Mouse (Mus musculus): ENCODE measurements around the gene Lypd6. TPM values are rescaled to one million over a fixed set of nuclear protein-coding genes. Genes with fewer than 3 reads are reported as not detected.

The Lypd6 gene
- total RNA-seq, 2 experiments from 2014 or later = 0.82 to 1.3 TPM

DNA sequence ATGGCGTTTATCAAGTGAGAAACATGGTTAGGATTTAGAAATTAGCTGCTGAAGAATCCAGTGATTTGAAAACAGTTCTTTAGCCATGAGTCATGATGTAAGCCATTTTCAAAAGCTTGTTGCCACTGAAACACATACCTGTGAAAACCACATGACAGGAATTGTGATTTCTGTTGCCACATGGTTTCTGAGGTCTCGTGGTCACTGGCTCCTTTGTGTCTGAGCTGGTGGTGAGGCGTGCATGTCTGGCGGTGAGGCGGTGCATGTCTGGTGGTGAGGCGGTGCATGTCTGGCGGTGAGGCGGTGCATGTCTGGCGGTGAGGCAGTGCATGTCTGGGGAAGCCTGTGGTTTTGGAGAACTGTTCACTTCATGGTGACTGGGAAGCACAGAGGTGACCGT is 89.8 kb downstream of the Lypd6 start:
- H3K4me3 ChIP-seq = no peak overlapping the region
- TF ChIP-seq CTCF (IDR thresholded peaks at IDR 0.05) = no peak
- H3K27ac ChIP-seq = no peak overlapping the region
- intact Hi-C loops (cut with DNase I) = no loop called here
- DNase-seq = no peak

DNA sequence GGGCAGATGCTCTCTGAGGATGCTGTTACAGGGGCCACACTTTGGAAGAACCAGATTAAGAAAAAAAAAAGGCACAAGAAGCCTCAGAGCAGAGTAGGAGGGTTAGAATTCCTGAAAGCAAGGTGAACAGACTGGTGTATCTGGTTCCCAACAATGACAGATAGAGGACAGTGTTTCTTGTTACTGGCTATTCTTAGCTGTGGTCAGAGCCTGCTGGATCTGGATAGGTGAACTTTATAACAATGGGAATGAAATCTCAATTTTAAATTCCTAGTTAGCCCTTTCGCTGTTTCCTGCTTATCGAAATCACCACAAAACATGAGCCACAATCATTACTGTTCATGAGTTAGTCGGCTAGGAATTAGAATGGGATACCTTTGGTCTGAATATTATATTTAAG is 93.8 kb downstream of the Lypd6 start:
- DNase-seq = no peak
- intact Hi-C loops (cut with DNase I) = no loop called here
- Histone ChIP-seq H3K27ac (no peak overlapping the region), H3K4me3 (no peak overlapping the region)
- no peak for TF ChIP-seq CTCF (IDR thresholded peaks at IDR 0.05)

DNA sequence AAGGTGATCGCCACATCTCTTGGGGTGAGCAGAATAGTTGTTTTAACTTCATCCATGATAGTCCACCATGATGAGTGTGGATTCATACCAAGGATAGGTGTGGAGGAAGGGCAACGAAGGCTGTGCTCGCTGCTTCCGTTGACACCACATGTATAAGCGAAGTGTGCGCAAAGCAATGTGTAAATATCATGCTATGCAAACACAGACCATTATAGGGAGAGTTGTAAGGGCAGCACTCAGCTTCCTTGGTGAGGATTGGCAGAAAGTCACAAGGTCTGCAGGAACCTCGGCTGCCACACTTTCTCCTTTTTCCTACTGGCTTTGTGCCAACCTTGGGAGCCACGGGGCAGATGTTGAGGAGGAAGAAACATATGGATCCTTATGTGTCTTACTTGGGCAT is 97.4 kb downstream of the Lypd6 start:
- no peak for TF ChIP-seq CTCF (IDR thresholded peaks at IDR 0.05)
- no peak overlapping the region for H3K4me3 ChIP-seq
- no peak overlapping the region for H3K27ac ChIP-seq
- intact Hi-C loops (cut with DNase I) = no loop called here
- DNase-seq = no peak

DNA sequence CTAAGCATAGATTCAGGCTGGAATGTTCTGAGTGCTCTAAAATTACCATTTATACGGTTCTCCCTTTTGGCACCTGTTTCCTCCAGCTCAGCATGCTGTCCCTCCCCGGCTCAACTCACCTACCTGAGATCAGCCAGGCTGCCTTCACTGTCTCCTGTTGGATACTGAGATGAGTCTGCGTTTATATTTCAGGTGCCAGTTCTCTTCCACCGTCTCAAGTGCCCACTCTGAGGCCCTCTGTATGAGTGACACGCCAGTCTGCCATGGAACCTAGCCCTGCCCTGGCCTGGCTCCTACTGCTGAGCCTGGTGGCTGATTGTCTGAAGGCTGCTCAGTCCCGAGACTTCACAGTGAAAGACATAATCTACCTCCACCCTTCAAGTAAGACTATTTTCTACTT is 99.0 kb downstream of the Lypd6 start:
- no peak for TF ChIP-seq CTCF (IDR thresholded peaks at IDR 0.05)
- H3K27ac ChIP-seq = no peak overlapping the region
- DNase-seq = peak; percentile 25
- intact Hi-C loops (cut with DNase I) = no loop called here
- peak overlapping the region; percentile 16 for H3K4me3 ChIP-seq

DNA sequence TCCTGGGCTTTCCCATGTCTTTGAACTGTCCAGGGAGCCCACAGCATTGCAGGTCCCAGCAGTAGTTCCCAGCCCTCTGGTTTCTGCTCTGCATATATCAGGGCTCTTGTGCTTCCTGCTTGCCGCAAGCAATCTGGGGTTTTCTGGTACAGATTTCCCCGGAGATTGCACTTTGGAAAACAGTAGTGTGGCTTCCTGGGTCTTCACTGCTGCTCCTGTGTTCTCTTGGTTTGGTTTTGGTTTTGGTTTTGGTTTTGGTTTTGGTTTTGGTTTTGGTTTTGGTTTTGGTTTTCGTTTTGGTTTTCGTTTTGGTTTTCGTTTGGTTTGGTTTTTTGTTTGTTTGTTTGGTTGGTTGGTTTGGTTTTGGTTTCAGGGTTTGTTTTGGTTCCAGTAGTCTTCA is 99.9 kb downstream of the Lypd6 start:
- intact Hi-C loops (cut with DNase I) = no loop called here
- Histone ChIP-seq H3K27ac (no peak overlapping the region), H3K4me3 (no peak overlapping the region)
- no peak for DNase-seq
- no peak for TF ChIP-seq CTCF (IDR thresholded peaks at IDR 0.05)

DNA sequence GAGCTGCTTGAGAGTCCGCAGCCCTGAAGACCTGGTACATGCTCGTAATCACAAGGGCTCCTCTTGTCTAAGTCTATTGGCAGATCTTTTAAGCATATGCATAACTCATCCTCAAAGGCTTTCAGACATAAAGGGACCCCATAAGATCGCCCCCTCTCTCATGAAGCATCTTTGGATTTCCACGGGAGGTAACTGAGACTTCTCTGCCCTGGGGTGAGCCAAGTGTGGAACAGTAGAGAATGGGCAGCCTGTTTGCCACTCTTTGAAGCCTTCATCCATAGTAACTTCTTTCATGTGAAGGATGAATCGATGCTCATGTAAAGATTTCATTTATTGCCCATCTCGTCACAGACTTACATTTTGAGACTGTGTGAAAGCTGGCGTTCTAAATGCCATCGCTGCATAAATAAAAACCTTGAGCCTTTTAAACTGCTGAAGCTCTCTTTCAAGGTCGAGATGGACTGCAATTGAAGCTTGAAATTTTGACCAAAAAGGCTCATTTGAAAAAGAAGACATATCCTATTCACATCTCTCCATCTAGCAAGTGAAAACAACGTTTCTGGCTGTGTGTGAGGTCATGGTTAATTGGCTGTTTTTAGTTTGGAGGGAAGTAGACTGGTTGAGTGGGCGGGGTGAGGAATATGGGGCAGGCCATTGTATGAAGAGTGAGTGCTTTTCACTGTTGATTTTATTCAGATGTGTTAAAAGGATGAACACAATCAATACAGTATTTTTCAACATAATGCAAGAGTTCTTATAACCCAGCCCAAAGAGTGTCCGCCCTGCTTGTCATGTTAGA is 107.7 kb downstream of the Lypd6 start:
- DNase-seq = no peak
- Histone ChIP-seq H3K27ac (no peak overlapping the region), H3K4me3 (no peak overlapping the region)
- TF ChIP-seq CTCF (IDR thresholded peaks at IDR 0.05) = no peak
- intact Hi-C loops (cut with DNase I) = no loop called here

DNA sequence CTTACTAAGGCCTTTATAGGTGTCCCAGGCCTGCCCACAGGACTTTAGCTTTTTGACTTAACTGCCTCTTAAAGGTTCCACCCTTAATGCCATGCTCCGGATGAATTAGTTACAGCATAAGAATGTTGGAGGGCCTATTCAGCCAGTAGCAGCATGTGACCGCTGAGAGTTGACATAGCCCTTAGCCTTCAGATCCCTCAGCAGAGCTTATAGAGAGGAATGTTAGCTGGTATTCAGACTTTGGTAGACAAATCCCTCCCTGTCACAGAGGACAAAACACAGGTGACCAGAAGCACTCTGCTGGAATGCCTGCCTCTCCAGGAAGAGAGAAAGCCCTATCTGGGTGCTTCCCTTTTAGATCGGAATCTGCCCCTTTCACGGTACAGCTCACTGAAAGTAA is 109.5 kb downstream of the Lypd6 start:
- intact Hi-C loops (cut with DNase I) = no loop called here
- no peak overlapping the region for H3K27ac ChIP-seq
- no peak overlapping the region for H3K4me3 ChIP-seq
- TF ChIP-seq CTCF (IDR thresholded peaks at IDR 0.05) = no peak
- no peak for DNase-seq

DNA sequence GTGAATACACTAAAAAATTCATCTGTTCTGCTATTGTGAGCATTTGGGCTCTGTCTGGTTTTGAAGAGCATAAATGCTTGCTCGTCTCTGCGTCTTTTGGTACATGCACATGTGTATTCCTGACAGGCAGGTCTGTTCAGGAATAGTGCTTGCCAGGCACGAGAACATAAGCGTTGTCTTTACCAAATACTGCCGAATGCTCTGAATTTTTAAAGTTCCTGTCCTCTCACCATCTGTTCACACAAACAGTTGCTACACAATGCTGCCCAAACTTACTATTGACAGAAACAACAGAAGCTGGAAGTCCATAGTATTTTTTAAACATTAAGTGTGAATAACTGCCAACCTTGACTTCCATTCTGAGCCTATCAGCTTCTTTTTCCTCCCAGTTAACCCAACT is 112.9 kb downstream of the Lypd6 start:
- Histone ChIP-seq H3K4me3 (no peak overlapping the region), H3K27ac (no peak overlapping the region)
- intact Hi-C loops (cut with DNase I) = no loop called here
- DNase-seq = no peak
- TF ChIP-seq CTCF (IDR thresholded peaks at IDR 0.05) = no peak

DNA sequence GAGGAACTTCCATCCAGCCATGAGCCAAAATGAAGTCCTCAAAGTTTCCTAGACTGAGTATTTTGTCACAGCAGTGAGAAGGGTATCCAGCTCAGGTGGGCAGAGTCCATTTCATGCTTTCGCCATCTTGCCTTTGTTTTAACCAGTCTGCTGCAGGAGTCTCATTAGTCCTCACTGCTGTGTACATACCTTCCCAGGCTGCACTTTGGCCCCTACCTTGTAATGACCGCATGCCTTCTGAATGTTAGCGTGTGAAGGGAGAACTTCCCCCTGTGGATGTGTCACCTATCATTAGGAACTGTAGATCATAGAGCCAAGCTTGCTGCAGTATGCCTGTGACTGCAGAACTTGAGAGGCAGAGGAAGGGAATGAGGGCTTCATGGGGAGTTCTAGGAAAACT is 114.2 kb downstream of the Lypd6 start:
- intact Hi-C loops (cut with DNase I) = no loop called here
- no peak overlapping the region for H3K27ac ChIP-seq
- no peak overlapping the region for H3K4me3 ChIP-seq
- DNase-seq = no peak
- no peak for TF ChIP-seq CTCF (IDR thresholded peaks at IDR 0.05)

DNA sequence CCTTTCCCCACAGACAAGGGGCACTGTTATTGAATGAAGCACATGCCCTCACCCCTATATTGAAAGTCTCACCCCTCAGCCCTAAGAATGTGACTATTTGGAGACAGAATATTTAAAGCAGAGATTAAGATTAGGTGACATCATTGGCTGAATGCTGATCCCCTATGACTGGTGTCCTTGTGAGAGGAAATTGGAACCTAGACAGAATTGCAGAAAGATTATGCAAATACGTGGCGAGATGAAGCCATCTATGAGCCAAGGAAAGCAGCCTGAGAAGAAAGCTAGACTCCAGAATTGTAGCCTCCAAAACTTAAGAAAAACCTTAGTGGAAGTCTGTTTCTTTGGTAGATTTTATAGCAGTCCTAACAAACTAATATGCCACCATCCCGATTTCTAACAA is 115.1 kb downstream of the Lypd6 start:
- no peak for DNase-seq
- Histone ChIP-seq H3K4me3 (no peak overlapping the region), H3K27ac (no peak overlapping the region)
- intact Hi-C loops (cut with DNase I) = no loop called here
- no peak for TF ChIP-seq CTCF (IDR thresholded peaks at IDR 0.05)

DNA sequence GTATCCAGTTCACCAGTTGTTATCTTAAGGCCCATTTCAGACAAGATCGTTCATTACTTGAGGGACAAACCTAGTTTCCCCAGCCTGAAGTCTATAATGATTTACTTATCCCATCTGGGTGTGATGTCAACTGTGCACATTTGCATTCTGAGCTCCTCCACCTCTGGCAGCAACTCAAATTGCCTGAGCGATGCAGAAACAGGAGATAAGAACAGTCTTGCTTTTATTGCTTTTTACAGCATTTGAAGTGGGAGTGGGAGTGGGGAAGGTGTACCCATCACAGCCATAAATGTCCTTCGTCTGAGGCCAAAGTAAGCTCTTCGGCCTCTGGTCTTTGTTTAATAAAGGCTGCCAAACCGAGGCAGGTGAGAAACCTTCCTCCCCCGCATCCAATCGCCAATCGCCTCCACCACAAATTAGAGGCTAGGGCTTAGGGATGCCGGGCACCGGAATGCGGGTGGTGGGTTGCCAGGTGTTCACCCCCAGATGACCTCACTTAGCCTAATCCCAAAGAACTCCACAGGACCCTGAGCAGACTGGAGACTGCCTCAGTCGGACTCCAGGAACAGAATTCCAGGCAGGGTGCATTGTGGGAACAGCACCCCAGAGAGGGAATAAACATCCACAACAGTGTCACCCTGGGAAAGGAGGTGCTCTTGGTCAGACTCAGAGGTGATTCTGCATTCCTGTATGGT is 120.6 kb downstream of the Lypd6 start:
- Histone ChIP-seq H3K27ac (no peak overlapping the region), H3K4me3 (no peak overlapping the region)
- intact Hi-C loops (cut with DNase I) = no loop called here
- TF ChIP-seq CTCF (IDR thresholded peaks at IDR 0.05) = no peak
- DNase-seq = no peak

DNA sequence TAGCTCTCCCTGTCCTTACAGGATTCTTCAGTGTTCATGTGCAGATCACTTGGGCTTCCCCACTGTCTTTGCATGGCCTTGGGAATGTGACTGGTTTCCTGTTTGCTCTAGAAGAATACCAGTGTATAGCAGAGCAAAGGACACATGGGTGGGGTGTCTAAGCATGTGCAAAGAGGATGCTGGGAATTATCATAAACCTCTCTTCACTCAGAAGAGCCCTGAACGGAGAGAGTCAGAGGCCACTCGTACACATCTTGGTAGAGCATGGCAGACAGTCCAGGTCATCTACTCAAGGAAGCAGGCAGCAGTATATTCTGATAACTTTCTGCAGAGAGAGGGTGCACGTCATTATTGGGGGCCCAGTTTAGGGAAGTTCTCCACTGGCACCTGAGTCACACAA is 122.6 kb downstream of the Lypd6 start:
- intact Hi-C loops (cut with DNase I) = no loop called here
- H3K27ac ChIP-seq = no peak overlapping the region
- H3K4me3 ChIP-seq = no peak overlapping the region
- TF ChIP-seq CTCF (IDR thresholded peaks at IDR 0.05) = no peak
- no peak for DNase-seq

DNA sequence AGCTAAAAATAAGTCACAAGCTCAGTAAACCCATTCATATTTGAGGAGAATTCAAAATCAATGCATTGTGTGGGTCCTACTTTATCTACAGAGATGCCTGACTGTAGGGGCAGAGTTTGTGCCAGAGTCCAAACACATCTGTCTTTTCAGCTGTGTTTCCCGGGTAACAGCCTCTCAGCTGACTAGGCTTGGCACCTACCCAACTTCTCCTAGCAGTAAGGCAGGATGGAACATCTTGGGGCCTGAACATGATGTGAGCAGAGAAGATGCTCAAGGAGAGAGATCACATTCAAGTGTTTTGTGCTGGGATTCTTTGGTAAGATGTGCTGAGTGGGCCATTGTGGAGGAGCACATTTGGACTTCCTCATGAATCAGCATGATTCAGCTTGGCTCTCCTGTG is 130.5 kb downstream of the Lypd6 start:
- TF ChIP-seq CTCF (IDR thresholded peaks at IDR 0.05) = no peak
- no peak overlapping the region for H3K4me3 ChIP-seq
- DNase-seq = no peak
- no peak overlapping the region for H3K27ac ChIP-seq
- intact Hi-C loops (cut with DNase I) = no loop called here

DNA sequence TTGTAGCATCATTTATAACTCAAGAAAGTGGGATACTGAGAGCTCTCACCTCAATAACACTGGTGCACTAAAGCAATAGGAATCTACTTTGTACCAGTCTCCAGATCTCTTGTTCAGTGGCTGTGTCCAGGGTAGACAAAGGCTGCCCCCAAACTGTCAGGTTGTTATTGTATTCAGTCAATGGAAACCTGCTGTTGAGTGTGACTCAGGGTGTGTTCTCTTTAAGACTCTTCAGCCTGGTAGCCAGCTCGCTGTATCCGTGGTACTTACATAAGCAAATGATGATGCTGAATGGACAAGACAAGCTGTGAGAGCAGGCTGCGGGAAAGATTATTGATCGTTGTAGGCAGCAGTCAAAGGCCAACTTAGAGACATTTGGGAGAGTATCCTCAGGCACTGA is 131.6 kb downstream of the Lypd6 start:
- H3K4me3 ChIP-seq = no peak overlapping the region
- TF ChIP-seq CTCF (IDR thresholded peaks at IDR 0.05) = no peak
- intact Hi-C loops (cut with DNase I) = no loop called here
- no peak overlapping the region for H3K27ac ChIP-seq
- no peak for DNase-seq

All from gastrocnemius, adult 2 months (tissue).